Mouse (Mus musculus) limb, embryonic 14.5 days (tissue): ENCODE data around the gene Mus81. TPM values are rescaled to one million over a fixed set of nuclear protein-coding genes. Genes with fewer than 3 reads are reported as not detected.

ENCODE experiments used
- ATAC-seq: fragments of 200-750 bp; cut with Nextera tagmentation; 2 replicates; pipeline ENCODE4 v1.8.0; 2017; ENCODE audit warnings: low read depth, moderate number of reproducible peaks, moderate TSS enrichment; ENCODE audit not compliant: low FRiP score
- DNase-seq: peaks from one replicate; pipeline ENCODE4 v3.0.0-alpha.2; 2015; ENCODE audit warnings: low spot score
- H3K27ac ChIP-seq: fragments of 300-500 bp; sonication (generic); replicated peaks from 2 replicates; pipeline ENCODE4 v1.5.1; 2014; ENCODE audit warnings: low read depth, mild to moderate bottlenecking, low read length, moderate library complexity, mixed read lengths
- H3K27me3 ChIP-seq: fragments of 300-500 bp; sonication (generic); 2 replicates; pipeline ENCODE4 v1.6.1; 2014; ENCODE audit warnings: low read length, mixed read lengths; ENCODE audit not compliant: control insufficient read depth, insufficient read depth
- H3K36me3 ChIP-seq: fragments of 300-500 bp; sonication (generic); 2 replicates; pipeline ENCODE4 v1.6.1; 2014; ENCODE audit warnings: mild to moderate bottlenecking, low read length, moderate library complexity, mixed read lengths; ENCODE audit not compliant: control insufficient read depth, insufficient read depth
- H3K4me1 ChIP-seq: fragments of 300-500 bp; sonication (generic); 2 replicates; pipeline ENCODE4 v1.6.1; 2014; ENCODE audit warnings: antibody characterized with exemption, low read length, mixed read lengths; ENCODE audit not compliant: control insufficient read depth, insufficient read depth
- H3K4me2 ChIP-seq: fragments of 300-500 bp; sonication (generic); replicated peaks from 2 replicates; pipeline ENCODE4 v1.6.1; 2014; ENCODE audit warnings: low read depth, mild to moderate bottlenecking, low read length, moderate library complexity; ENCODE audit not compliant: severe bottlenecking
- H3K4me3 ChIP-seq: fragments of 300-500 bp; sonication (generic); replicated peaks from 2 replicates; pipeline ENCODE4 v1.5.1; 2014; ENCODE audit warnings: low read length
- H3K9ac ChIP-seq: fragments of 300-500 bp; sonication (generic); 2 replicates; pipeline ENCODE4 v1.6.1; 2014; ENCODE audit warnings: mild to moderate bottlenecking, low read depth, low read length, moderate library complexity; ENCODE audit not compliant: severe bottlenecking
- H3K9me3 ChIP-seq: fragments of 300-500 bp; sonication (generic); 2 replicates; pipeline ENCODE4 v1.6.1; 2016; ENCODE audit warnings: low read length; ENCODE audit not compliant: control insufficient read depth
- POLR2A ChIP-seq: fragments of 200-500 bp; IDR thresholded peaks from 2 replicates; pipeline ENCODE4 v1.8.0; 2012; ENCODE audit warnings: inconsistent platforms, mild to moderate bottlenecking, moderate library complexity, borderline replicate concordance; ENCODE audit not compliant: insufficient read depth, insufficient read length; ENCODE audit errors: extremely low read depth
- WGBS: fragments of 180-500 bp; shearing (Covaris S2); extraction: QIAGEN DNeasy Blood & Tissue Kit; methylation state at CpG from one replicate; pipeline ENCODE4 v1.1.7; 2014; 5-methylcytosine and 5-hydroxymethylcytosine counted together
- polyA plus RNA-seq, 2 experiments: library from polyadenylated mRNA; depleted of rRNA in 1 of 2; stranded (reverse) in 1 of 2; unstranded in 1 of 2; fragments of >200 nt; fragmentation: Nextera tagmentation in 1 of 2; extraction: Ambion mirVana in 1 of 2; gene quantifications; 2 replicates each; pipeline versions ENCODE4 v1.2.1 to v1.2.3; 2012 to 2014

The Mus81 gene
- polyA plus RNA-seq, 2 experiments: 33.9 to 40.8 TPM

GRCm38 (mm10) chr19:5459896-5460295 is 28.3 kb downstream of the Mus81 start:
- Histone ChIP-seq H3K4me3 (peak overlapping the region; percentile 75), H3K27ac (no peak overlapping the region), H3K4me2 (peak overlapping the region; percentile 93), H3K4me1 (peaks cover 26% of the 10 kb centered on the region), H3K9me3 (no peaks in the 10 kb centered on the region), H3K27me3 (no peaks in the 10 kb centered on the region), H3K9ac (peak overlapping the region; percentile 62), H3K36me3 (peaks cover 33% of the 10 kb centered on the region)
- TF ChIP-seq POLR2A: no peak
- ATAC-seq: no peak
- DNase-seq: no peak
- 18% methylated on average over 3 of the region's 3 CpGs for WGBS

- Histone ChIP-seq H3K4me2 (no peak overlapping the region), H3K27me3 (no peaks in the 10 kb centered on the region), H3K9me3 (no peaks in the 10 kb centered on the region), H3K4me1 (peaks cover 26% of the 10 kb centered on the region), H3K4me3 (no peak overlapping the region), H3K9ac (no peak overlapping the region), H3K36me3 (peaks cover 28% of the 10 kb centered on the region), H3K27ac (no peak overlapping the region)
- DNase-seq (no peak), ATAC-seq (no peak)
- TF ChIP-seq POLR2A: no peak
- WGBS: 74% methylated on average over 7 of the region's 7 CpGs
Observed at GRCm38 (mm10) chr19:5459019-5459418, 29.2 kb downstream of the Mus81 start.

- no peak for DNase-seq
Observed at GRCm38 (mm10) chr19:5457746-5458442, 30.3 kb downstream of the Mus81 start, which contains the start of gene Ccdc85b. TSS of gene Ccdc85b (minus strand) at chr19:5457894.

GRCm38 (mm10) chr19:5456922-5457745 is 31.1 kb downstream of the Mus81 start:
- ATAC-seq: peak; percentile 90
- H3K27me3 ChIP-seq: no peaks in the 10 kb centered on the region
- H3K36me3 ChIP-seq: peaks cover 16% of the 10 kb centered on the region
- no peaks in the 10 kb centered on the region for H3K9me3 ChIP-seq
- peak overlapping the region; percentile 60 for H3K9ac ChIP-seq
- peaks cover 26% of the 10 kb centered on the region for H3K4me1 ChIP-seq
- peak overlapping the region; percentile 62 for H3K4me3 ChIP-seq
- TF ChIP-seq POLR2A: peak; percentile 85
- WGBS: under 1% methylated on average over 68 of the region's 70 CpGs
- DNase-seq: peak; percentile 93
- peak overlapping the region; percentile 98 for H3K4me2 ChIP-seq
- peak overlapping the region; percentile 70 for H3K27ac ChIP-seq

More at GRCm38 (mm10) chr19:5457746-5458442, 30.3 kb downstream of the Mus81 start, which contains the start of gene Ccdc85b:
- no peaks in the 10 kb centered on the region for H3K9me3 ChIP-seq
- peak within 1 kb of the TSS; percentile 70 for H3K27ac ChIP-seq
- H3K4me2 ChIP-seq: peak within 1 kb of the TSS; percentile 98
- no peaks in the 10 kb centered on the region for H3K27me3 ChIP-seq
- peak within 1 kb of the TSS; percentile 60 for H3K9ac ChIP-seq
- H3K4me1 ChIP-seq: peaks cover 26% of the 10 kb centered on the region
- 18% methylated on average over 14 of the region's 14 CpGs for WGBS
- no peak for TF ChIP-seq POLR2A
- no peak for ATAC-seq
- H3K36me3 ChIP-seq: peaks cover 23% of the 10 kb centered on the region
- peak within 1 kb of the TSS; percentile 62 for H3K4me3 ChIP-seq

GRCm38 (mm10) chr19:5456241-5456921 is 31.8 kb downstream of the Mus81 start:
- Histone ChIP-seq H3K27ac (peak overlapping the region; percentile 70), H3K4me2 (peak overlapping the region; percentile 98), H3K9ac (peak overlapping the region; percentile 60), H3K9me3 (no peaks in the 10 kb centered on the region), H3K36me3 (peaks cover 10% of the 10 kb centered on the region), H3K4me3 (peak overlapping the region; percentile 62), H3K27me3 (no peaks in the 10 kb centered on the region), H3K4me1 (peaks cover 23% of the 10 kb centered on the region)
- no peak for TF ChIP-seq POLR2A
- ATAC-seq (no peak), DNase-seq (no peak)
- WGBS: 1% methylated on average over 26 of the region's 26 CpGs
